In the genomic region with DNA sequence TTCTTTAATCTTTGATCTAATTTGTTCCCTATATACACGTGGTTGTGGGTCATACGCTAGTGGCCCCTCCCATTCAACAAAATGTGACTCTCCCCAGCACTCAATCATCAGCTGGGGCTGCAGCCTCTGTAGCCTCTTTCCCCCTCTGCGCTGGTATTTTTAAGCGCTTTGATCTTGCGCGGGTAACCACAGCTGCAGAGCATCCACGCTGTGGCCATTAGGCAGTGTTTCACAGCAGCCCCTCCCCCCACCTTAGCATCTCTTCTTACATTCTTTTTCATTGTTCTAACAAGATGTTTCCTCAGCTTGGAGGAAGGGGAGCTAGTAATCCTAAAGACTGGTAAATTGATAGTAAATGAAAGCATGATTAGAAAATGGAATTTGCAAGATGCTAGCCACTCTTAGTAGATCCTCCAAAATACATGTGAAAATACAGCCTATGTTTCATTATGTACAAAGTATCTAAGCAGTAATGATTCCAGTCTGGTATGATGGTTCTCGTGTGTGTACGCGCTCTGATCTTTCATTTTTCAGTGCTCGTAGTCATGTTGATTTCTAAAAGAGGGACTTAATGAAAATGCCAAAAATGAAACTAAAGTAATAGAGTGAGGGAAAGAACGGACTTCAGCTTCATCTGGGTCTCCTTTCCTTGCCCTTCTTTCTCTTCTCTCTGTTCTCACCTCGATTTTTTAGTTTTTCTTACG, we compare ENCODE assay signal across 8 mouse cellular contexts. TPM values are rescaled to one million over a fixed set of nuclear protein-coding genes. Genes with fewer than 3 reads are reported as not detected.
DNase-seq lines count a peak whose midpoint lies in the region; ATAC-seq and TF ChIP-seq lines count a peak whose summit lies in the region.

No protein-coding gene starts in this region.

- peaks cover 1% of the 10 kb centered on the region; the same call in 1 of the 2 replicates for H3K79me2 ChIP-seq in MEL (ENCODE audit: control insufficient read depth, insufficient read depth, low read length, poor library complexity)

- TF ChIP-seq POLR2A in kidney, adult 2 months (IDR thresholded peaks at IDR 0.05; ENCODE audit: low read depth, low read length) = no peak
- TF ChIP-seq POLR2A in MEL (IDR thresholded peaks at IDR 0.05; ENCODE audit: control insufficient read depth in 1 of 2, insufficient read depth in 1 of 2, low read depth in 1 of 2, low read length in 2 of 2, poor library complexity in 1 of 2) = no peak

- no peak for TF ChIP-seq RAD21 in MEL (IDR thresholded peaks at IDR 0.05; ENCODE audit: low read depth, low read length)

- 0 out of 2 replicates have a peak overlapping the region, but pooled peaks have one; percentile 11 for H3K4me3 ChIP-seq in kidney, adult 2 months (ENCODE audit: insufficient read depth, low read depth, low read length)
- peak overlapping the region; percentile 60 to 87 for H3K4me3 ChIP-seq in MEL (ENCODE audit: control insufficient read depth in 1 of 2, insufficient read depth in 1 of 2, low read depth in 2 of 2, low read length in 2 of 2)
- peak overlapping the region; percentile 61 for H3K4me3 ChIP-seq in forebrain, embryonic 10.5 days
- peak overlapping the region; percentile 61 for H3K4me3 ChIP-seq in limb, embryonic 10.5 days
- peak overlapping the region; percentile 44 for H3K4me3 ChIP-seq in midbrain, embryonic 11.5 days (ENCODE audit: low read depth, low read length)

- no peak overlapping the region for H3K27ac ChIP-seq in kidney, adult 2 months (ENCODE audit: insufficient read depth, low read depth, low read length)
- H3K27ac ChIP-seq in MEL (ENCODE audit: control insufficient read depth, low read depth, low read length) = peak overlapping the region; percentile 55
- H3K27ac ChIP-seq in forebrain, embryonic 10.5 days = peak overlapping the region; percentile 88
- H3K27ac ChIP-seq in limb, embryonic 10.5 days = peak overlapping the region; percentile 87
- H3K27ac ChIP-seq in midbrain, embryonic 11.5 days (ENCODE audit: low read depth, low read length) = peak overlapping the region; percentile 52

- H3K9ac ChIP-seq in MEL (ENCODE audit: control insufficient read depth, low read depth, low read length, poor library complexity, severe bottlenecking) = peak overlapping the region; percentile 63
- peak overlapping the region; percentile 10; the same call in 1 of the 2 replicates for H3K9ac ChIP-seq in midbrain, embryonic 11.5 days (ENCODE audit: low read length)

- no peak for DNase-seq in kidney, adult 2 months
- DNase-seq in kidney, adult 11 months = no peak
- DNase-seq in MEL (ENCODE audit: low read depth, low spot score) = peak; percentile 77
- peak; percentile 82 for DNase-seq in forebrain, embryonic 10.5 days (ENCODE audit: extremely low spot score, low spot score)
- DNase-seq in limb, embryonic 10.5 days (ENCODE audit: low spot score) = peak; percentile 84
- DNase-seq in midbrain, embryonic 11.5 days (ENCODE audit: low spot score, missing footprints) = peak; percentile 97
- DNase-seq in testis, postnatal 14 days (ENCODE audit: low spot score) = peak; percentile 57
- no peak for DNase-seq in gastrocnemius, postnatal 10 days

- peak; percentile 63 for ATAC-seq in midbrain, embryonic 11.5 days (ENCODE audit: low FRiP score)

- no peaks in the 10 kb centered on the region; the same call in 1 of the 2 replicates for H3K27me3 ChIP-seq in kidney, adult 2 months (replicated peaks; ENCODE audit: control insufficient read depth, insufficient read depth, low read length)
- H3K27me3 ChIP-seq in MEL (ENCODE audit: control insufficient read depth in 1 of 2, insufficient read depth in 2 of 2, low read length in 2 of 2) = 0 out of 4 replicates have a peak, but pooled peaks cover 0 to 2% of the 10 kb centered on the region in 2 experiments
- H3K27me3 ChIP-seq in forebrain, embryonic 10.5 days (ENCODE audit: poor library complexity, severe bottlenecking) = no peaks in the 10 kb centered on the region
- no peaks in the 10 kb centered on the region for H3K27me3 ChIP-seq in limb, embryonic 10.5 days (ENCODE audit: low read depth, poor library complexity, severe bottlenecking)
- no peaks in the 10 kb centered on the region for H3K27me3 ChIP-seq in midbrain, embryonic 11.5 days (ENCODE audit: control insufficient read depth, insufficient read depth, low read length)

- no peaks in the 10 kb centered on the region for H3K4me1 ChIP-seq in kidney, adult 2 months (ENCODE audit: control insufficient read depth, insufficient read depth, low read length)
- peaks cover 0 to 1% of the 10 kb centered on the region in 2 experiments; a peak in 1 of 4 replicates for H3K4me1 ChIP-seq in MEL (ENCODE audit: control insufficient read depth in 1 of 2, insufficient read depth in 2 of 2, low read length in 2 of 2)
- peaks cover 24% of the 10 kb centered on the region for H3K4me1 ChIP-seq in forebrain, embryonic 10.5 days
- peaks cover 4% of the 10 kb centered on the region for H3K4me1 ChIP-seq in limb, embryonic 10.5 days
- H3K4me1 ChIP-seq in midbrain, embryonic 11.5 days (ENCODE audit: control insufficient read depth, insufficient read depth, low read length) = 0 out of 2 replicates have a peak, but pooled peaks cover 3% of the 10 kb centered on the region

- TF ChIP-seq CTCF in kidney, adult 2 months (conservative IDR thresholded peaks at IDR 0.05; ENCODE audit: insufficient read depth, insufficient read length, low read depth, low read length) = no peak
- no peak for TF ChIP-seq CTCF in MEL (IDR thresholded peaks at IDR 0.05 in 2 of 3, conservative IDR thresholded peaks at IDR 0.05 in 1 of 3; ENCODE audit: control insufficient read depth in 1 of 3, insufficient read depth in 1 of 3, low read depth in 2 of 3, low read length in 3 of 3, poor library complexity in 1 of 3, severe bottlenecking in 1 of 3)

- H3K4me2 ChIP-seq in midbrain, embryonic 11.5 days = peak overlapping the region; percentile 52

- TF ChIP-seq EP300 in MEL (IDR thresholded peaks at IDR 0.05; ENCODE audit: low read depth in 1 of 2, low read length in 2 of 2) = no peak

- H3K36me3 ChIP-seq in kidney, adult 2 months (ENCODE audit: control insufficient read depth, insufficient read depth, low read length) = no peaks in the 10 kb centered on the region
- peaks cover 0 to 2% of the 10 kb centered on the region in 2 experiments; a peak in 2 of 4 replicates for H3K36me3 ChIP-seq in MEL (ENCODE audit: control insufficient read depth in 1 of 2, insufficient read depth in 2 of 2, low read length in 2 of 2)
- H3K36me3 ChIP-seq in forebrain, embryonic 10.5 days (replicated peaks) = no peaks in the 10 kb centered on the region
- no peaks in the 10 kb centered on the region for H3K36me3 ChIP-seq in limb, embryonic 10.5 days
- H3K36me3 ChIP-seq in midbrain, embryonic 11.5 days (ENCODE audit: control insufficient read depth, insufficient read depth, low read length) = no peaks in the 10 kb centered on the region

- H3K9me3 ChIP-seq in MEL (replicated peaks; ENCODE audit: insufficient read depth, low read length) = no peaks in the 10 kb centered on the region
- H3K9me3 ChIP-seq in forebrain, embryonic 10.5 days = no peaks in the 10 kb centered on the region
- no peaks in the 10 kb centered on the region for H3K9me3 ChIP-seq in limb, embryonic 10.5 days (replicated peaks)
- no peaks in the 10 kb centered on the region for H3K9me3 ChIP-seq in midbrain, embryonic 11.5 days (ENCODE audit: control insufficient read depth, low read length)

- 4% methylated on average over 14 of the region's 14 CpGs for WGBS in kidney, adult 2 months
- WGBS in forebrain, embryonic 10.5 days = 3% methylated on average over 14 of the region's 14 CpGs
- 3% methylated on average over 14 of the region's 14 CpGs for WGBS in limb, embryonic 10.5 days
- WGBS in midbrain, embryonic 11.5 days = 1% methylated on average over 14 of the region's 14 CpGs

RNA-seq across cellular contexts. Expression of a gene that starts 6.9 kb away (rescaled TPM):
- 0.92 and 1.0 TPM in 2 replicates for polyA plus RNA-seq in kidney, adult 2 months (2012; rRNA removed)
- 2,032 and 2,655 TPM in 2 replicates for total RNA-seq in MEL (2012; rRNA removed)
- polyA plus RNA-seq in MEL (2012; ENCODE audit: insufficient read depth in 1 of 2, insufficient read length in 2 of 2, low read depth in 1 of 2, low replicate concordance in 2 of 2, missing spikeins in 1 of 2) = 1 to 10 TPM in 1 of 2 experiments, not detected in 1; 4.7 TPM
- polyA plus RNA-seq in forebrain, embryonic 10.5 days (2016; fragmentation: Nextera tagmentation; extraction: Ambion mirVana) = 11.7 and 14.9 TPM in 2 replicates
- 14.5 and 20.7 TPM in 2 replicates for polyA plus RNA-seq in limb, embryonic 10.5 days (2016; fragmentation: Nextera tagmentation; extraction: Ambion mirVana)
- 9.9 and 12.6 TPM in 2 replicates for polyA plus RNA-seq in midbrain, embryonic 11.5 days (2014; fragmentation: Nextera tagmentation; extraction: Ambion mirVana)
- 100 to 1,000 TPM; 117 to 122 TPM for total RNA-seq in gastrocnemius, postnatal 10 days (2021)

RNA-seq across cellular contexts. Expression of a gene that starts 7.1 kb away (rescaled TPM):
- 0.76 TPM in 1 of 2 replicates, not detected in the other for polyA plus RNA-seq in kidney, adult 2 months (2012; rRNA removed)
- 766 and 975 TPM in 2 replicates for total RNA-seq in MEL (2012; rRNA removed)
- polyA plus RNA-seq in MEL (2012; ENCODE audit: insufficient read depth in 1 of 2, insufficient read length in 2 of 2, low read depth in 1 of 2, low replicate concordance in 2 of 2, missing spikeins in 1 of 2) = 1 to 10 TPM in 1 of 2 experiments, not detected in 1; 5.9 TPM
- polyA plus RNA-seq in forebrain, embryonic 10.5 days (2016; fragmentation: Nextera tagmentation; extraction: Ambion mirVana) = 54.9 and 55.0 TPM in 2 replicates
- polyA plus RNA-seq in limb, embryonic 10.5 days (2016; fragmentation: Nextera tagmentation; extraction: Ambion mirVana) = 59.9 and 81.0 TPM in 2 replicates
- 46.4 and 70.6 TPM in 2 replicates for polyA plus RNA-seq in midbrain, embryonic 11.5 days (2014; fragmentation: Nextera tagmentation; extraction: Ambion mirVana)
- total RNA-seq in gastrocnemius, postnatal 10 days (2021) = 100 to 1,000 TPM; 133 to 135 TPM

RNA-seq across cellular contexts. Expression of a gene that starts 8.7 kb away (rescaled TPM):
- 10.5 and 12.5 TPM in 2 replicates for polyA plus RNA-seq in kidney, adult 2 months (2012; rRNA removed)
- total RNA-seq in MEL (2012; rRNA removed) = 1,065 and 1,370 TPM in 2 replicates
- polyA plus RNA-seq in MEL (2012; ENCODE audit: insufficient read depth in 1 of 2, insufficient read length in 2 of 2, low read depth in 1 of 2, low replicate concordance in 2 of 2, missing spikeins in 1 of 2) = 10 to 100 TPM in 1 of 2 experiments, not detected in 1; 10.4 TPM
- polyA plus RNA-seq in forebrain, embryonic 10.5 days (2016; fragmentation: Nextera tagmentation; extraction: Ambion mirVana) = 53.1 and 58.6 TPM in 2 replicates
- 27.4 and 36.3 TPM in 2 replicates for polyA plus RNA-seq in limb, embryonic 10.5 days (2016; fragmentation: Nextera tagmentation; extraction: Ambion mirVana)
- polyA plus RNA-seq in midbrain, embryonic 11.5 days (2014; fragmentation: Nextera tagmentation; extraction: Ambion mirVana) = 43.8 and 43.9 TPM in 2 replicates
- 10 to 100 TPM; 77.9 to 89.2 TPM for total RNA-seq in gastrocnemius, postnatal 10 days (2021)

RNA-seq across cellular contexts. Expression of a gene that starts 14.2 kb away (rescaled TPM):
- polyA plus RNA-seq in kidney, adult 2 months (2012; rRNA removed) = 4.2 and 6.0 TPM in 2 replicates
- total RNA-seq in MEL (2012; rRNA removed) = 2,495 and 3,316 TPM in 2 replicates
- polyA plus RNA-seq in MEL (2012; ENCODE audit: insufficient read depth in 1 of 2, insufficient read length in 2 of 2, low read depth in 1 of 2, low replicate concordance in 2 of 2, missing spikeins in 1 of 2) = 1 to 10 TPM in 1 of 2 experiments, not detected in 1; 5.7 TPM
- 6.4 and 7.7 TPM in 2 replicates for polyA plus RNA-seq in forebrain, embryonic 10.5 days (2016; fragmentation: Nextera tagmentation; extraction: Ambion mirVana)
- polyA plus RNA-seq in limb, embryonic 10.5 days (2016; fragmentation: Nextera tagmentation; extraction: Ambion mirVana) = 10.3 and 11.8 TPM in 2 replicates
- polyA plus RNA-seq in midbrain, embryonic 11.5 days (2014; fragmentation: Nextera tagmentation; extraction: Ambion mirVana) = 9.9 and 11.3 TPM in 2 replicates
- 100 to 1,000 TPM; 209 to 249 TPM for total RNA-seq in gastrocnemius, postnatal 10 days (2021)

RNA-seq across cellular contexts. Expression of a gene that starts 14.5 kb away (rescaled TPM):
- 0.95 and 3.4 TPM in 2 replicates for polyA plus RNA-seq in kidney, adult 2 months (2012; rRNA removed)
- 1,264 and 1,284 TPM in 2 replicates for total RNA-seq in MEL (2012; rRNA removed)
- polyA plus RNA-seq in MEL (2012; ENCODE audit: insufficient read depth in 1 of 2, insufficient read length in 2 of 2, low read depth in 1 of 2, low replicate concordance in 2 of 2, missing spikeins in 1 of 2) = 1 to 10 TPM in 1 of 2 experiments, not detected in 1; 3.7 TPM
- 12.1 and 14.3 TPM in 2 replicates for polyA plus RNA-seq in forebrain, embryonic 10.5 days (2016; fragmentation: Nextera tagmentation; extraction: Ambion mirVana)
- 7.3 and 8.5 TPM in 2 replicates for polyA plus RNA-seq in limb, embryonic 10.5 days (2016; fragmentation: Nextera tagmentation; extraction: Ambion mirVana)
- 6.3 and 6.8 TPM in 2 replicates for polyA plus RNA-seq in midbrain, embryonic 11.5 days (2014; fragmentation: Nextera tagmentation; extraction: Ambion mirVana)
- 100 to 1,000 TPM; 171 to 199 TPM for total RNA-seq in gastrocnemius, postnatal 10 days (2021)

Comparison
In these comparisons a context has a peak if more than half of its experiments do, and no peak if none do; other contexts are left out.
1. DNase-seq: peak in MEL (single experiment), forebrain, embryonic 10.5 days (single experiment), limb, embryonic 10.5 days (single experiment), midbrain, embryonic 11.5 days (single experiment) and testis, postnatal 14 days (single experiment); none in kidney, adult 2 months (single experiment), kidney, adult 11 months (single experiment) and gastrocnemius, postnatal 10 days (single experiment).
2. H3K4me3 ChIP-seq: peak in every context shown above with its lines; median percentile 74 in MEL; 61 in forebrain, embryonic 10.5 days; 61 in limb, embryonic 10.5 days; 44 in midbrain, embryonic 11.5 days; 11 in kidney, adult 2 months.